Mouse (Mus musculus) olfactory bulb, adult 2 months (tissue): ENCODE results near the gene Rsrc1.

Experiments used
- CTCF ChIP-seq: fragments of 200-500 bp; IDR thresholded peaks from 2 replicates; pipeline ENCODE4 v1.5.1; 2012; ENCODE audit warnings: low read depth, mild to moderate bottlenecking, low read length, moderate library complexity; ENCODE audit not compliant: insufficient read depth
- POLR2A ChIP-seq: fragments of 200-500 bp; IDR thresholded peaks from 2 replicates; pipeline ENCODE4 v1.6.1; 2012; ENCODE audit warnings: mild to moderate bottlenecking, low read depth, low read length, moderate library complexity; ENCODE audit not compliant: insufficient read depth

GRCm38 (mm10) chr3:67373872-67374271 lies 392.7 kb downstream of the Rsrc1 start, which contains the start of gene Mlf1:
- TF ChIP-seq CTCF (no peak; the same call in 1 of the 2 replicates), POLR2A (0 out of 2 replicates have a peak, but pooled peaks have one; percentile 24)
